Mouse (Mus musculus) sigmoid colon, adult 10 weeks (tissue): Measurements from ENCODE around the gene Zfand2b. TPM values are rescaled to one million over a fixed set of nuclear protein-coding genes. Genes with fewer than 3 reads are reported as not detected.

Experiments
- polyA plus RNA-seq: library from polyadenylated mRNA; stranded (reverse); fragments of 350-450 nt; fragmentation: Illumina TruSeq; extraction: RNeasy Lipid Tissue Mini Kit (QIAGEN cat#74804); gene quantifications from one replicate; pipeline ENCODE4 v1.2.3, GENCODE M21; 2014; ENCODE audit warnings: low read depth, low replicate concordance

Zfand2b gene
- polyA plus RNA-seq = 1.2 TPM

GRCm38 (mm10) chr1:75168472-75169464 lies at the start of gene Zfand2b:
Gene Zfand2b, plus strand, starts transcription at chr1:75168646.

GRCm38 (mm10) chr1:75124346-75125321 lies 43.8 kb upstream of the Zfand2b start, which contains the start of gene Nhej1:
Gene Nhej1, minus strand, starts transcription at chr1:75125200.

GRCm38 (mm10) chr1:75133421-75134207 lies 34.8 kb upstream of the Zfand2b start, which contains the start of gene Slc23a3:
Gene Slc23a3, minus strand, starts transcription at chr1:75133890.

GRCm38 (mm10) chr1:75142301-75143261 lies 25.9 kb upstream of the Zfand2b start, which contains the start of the genes Cnppd1 and Retreg2:
Gene Cnppd1, minus strand, starts transcription at chr1:75142711.
Gene Retreg2, plus strand, starts transcription at chr1:75142778.

GRCm38 (mm10) chr1:75180105-75180590 lies 11.7 kb downstream of the Zfand2b start, which contains the start of gene Abcb6:
Gene Abcb6, minus strand, starts transcription at chr1:75180392.

GRCm38 (mm10) chr1:75191622-75192402 lies 23.4 kb downstream of the Zfand2b start, which contains the start of the genes Ankzf1 and Atg9a:
Gene Ankzf1, plus strand, starts transcription at chr1:75192151.
Gene Atg9a, minus strand, starts transcription at chr1:75192196.

GRCm38 (mm10) chr1:75210136-75211087 lies 42.0 kb downstream of the Zfand2b start, which contains the start of the genes Glb1l and Stk16:
Gene Glb1l, minus strand, starts transcription at chr1:75210813.
Gene Stk16, plus strand, starts transcription at chr1:75210838.

GRCm38 (mm10) chr1:75219531-75219930 lies 51.1 kb downstream of the Zfand2b start, which contains the start of gene Tuba4a:
Gene Tuba4a, minus strand, starts transcription at chr1:75219865.

Other genes with a start within 250 kb of the Zfand2b start
- gene Cfap65, start 233.0 kb upstream of the Zfand2b start, polyA plus RNA-seq = 0.13 TPM
- gene Ihh, start 217.0 kb upstream of the Zfand2b start, polyA plus RNA-seq = 0.85 TPM
- 0.60 TPM for gene Nhej1, start 43.4 kb upstream of the Zfand2b start, polyA plus RNA-seq
- gene Slc23a3, start 34.8 kb upstream of the Zfand2b start, polyA plus RNA-seq = 1.2 TPM
- gene Cnppd1, start 25.9 kb upstream of the Zfand2b start, polyA plus RNA-seq = 13.5 TPM
- gene Retreg2, start 25.9 kb upstream of the Zfand2b start, polyA plus RNA-seq = 6.9 TPM
- gene Abcb6, start 11.7 kb downstream of the Zfand2b start, polyA plus RNA-seq = 8.4 TPM
- gene Ankzf1, start 23.5 kb downstream of the Zfand2b start, polyA plus RNA-seq = 30.1 TPM
- 16.5 TPM for gene Atg9a, start 23.6 kb downstream of the Zfand2b start, polyA plus RNA-seq
- 9.3 TPM for gene Glb1l, start 42.2 kb downstream of the Zfand2b start, polyA plus RNA-seq
- 13.5 TPM for gene Stk16, start 42.2 kb downstream of the Zfand2b start, polyA plus RNA-seq
- gene Tuba4a, start 51.2 kb downstream of the Zfand2b start, polyA plus RNA-seq = 7.6 TPM
- gene A630095N17Rik, start 63.5 kb downstream of the Zfand2b start, polyA plus RNA-seq = not detected
- 12.7 TPM for gene Dnajb2, start 67.8 kb downstream of the Zfand2b start, polyA plus RNA-seq
- gene Ptprn, start 95.9 kb downstream of the Zfand2b start, polyA plus RNA-seq = not detected
- 11.1 TPM for gene Resp18, start 109.8 kb downstream of the Zfand2b start, polyA plus RNA-seq
- gene Dnpep, start 149.3 kb downstream of the Zfand2b start, polyA plus RNA-seq = 3.1 TPM
- 20.1 TPM for gene Des, start 191.7 kb downstream of the Zfand2b start, polyA plus RNA-seq
- 2.6 TPM for gene Speg, start 206.7 kb downstream of the Zfand2b start, polyA plus RNA-seq